Mouse (Mus musculus) lung, postnatal 14 days (tissue): Measurements from ENCODE around the gene Slc25a38.
"Not testable (repeated sequence)": the region's sequence is repeated elsewhere in the genome, so short reads cannot be mapped to it uniquely, and the experiment has no call there.

Experiments used
- DNase-seq: peaks from one replicate; pipeline ENCODE4 v3.0.0; 2021

Gene Slc25a38

DNA sequence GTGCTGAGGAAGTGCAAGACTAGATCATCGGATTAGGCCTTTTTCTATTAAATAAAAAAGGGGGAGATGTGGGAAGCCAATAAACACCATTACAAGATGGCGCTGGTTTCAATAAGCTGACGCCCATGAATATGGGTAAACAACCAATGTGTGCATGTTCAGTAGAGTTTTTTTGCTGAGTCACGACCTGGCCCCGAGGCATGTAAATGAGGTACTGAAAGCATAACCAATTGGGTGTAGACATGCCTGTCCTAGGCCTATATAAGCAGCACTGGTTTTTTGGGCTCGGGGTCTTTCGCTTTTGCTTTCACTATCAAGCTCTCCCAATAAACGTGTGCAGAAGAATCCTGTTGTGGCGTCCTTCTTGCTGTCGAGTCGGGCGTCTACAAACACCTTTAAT is 1.2 kb upstream of the Slc25a38 start:
- DNase-seq: not testable (repeated sequence)

- DNase-seq: no peak
Measured at GRCm38 (mm10) chr9:120111156-120111945, 1.2 kb downstream of the Slc25a38 start.

GRCm38 (mm10) chr9:120112472-120112871 is 2.3 kb downstream of the Slc25a38 start:
- no peak for DNase-seq

DNA sequence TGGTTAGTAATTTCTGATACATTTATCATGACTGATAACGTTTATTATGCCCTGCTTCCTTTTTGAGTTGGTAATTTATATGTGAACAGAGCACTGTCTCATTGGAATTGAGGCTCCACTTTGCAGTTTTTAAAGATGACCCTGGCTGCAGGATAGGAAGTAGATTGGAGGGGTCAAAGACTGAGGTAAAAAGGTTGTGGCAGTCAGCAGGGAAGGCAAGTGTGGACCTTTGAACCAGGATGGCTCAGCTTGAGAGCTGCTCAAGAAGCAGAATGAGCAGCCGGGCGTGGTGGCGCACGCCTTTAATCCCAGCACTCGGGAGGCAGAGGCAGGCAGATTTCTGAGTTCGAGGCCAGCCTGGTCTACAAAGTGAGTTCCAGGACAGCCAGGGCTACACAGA is 3.3 kb downstream of the Slc25a38 start:
- no peak for DNase-seq

DNA sequence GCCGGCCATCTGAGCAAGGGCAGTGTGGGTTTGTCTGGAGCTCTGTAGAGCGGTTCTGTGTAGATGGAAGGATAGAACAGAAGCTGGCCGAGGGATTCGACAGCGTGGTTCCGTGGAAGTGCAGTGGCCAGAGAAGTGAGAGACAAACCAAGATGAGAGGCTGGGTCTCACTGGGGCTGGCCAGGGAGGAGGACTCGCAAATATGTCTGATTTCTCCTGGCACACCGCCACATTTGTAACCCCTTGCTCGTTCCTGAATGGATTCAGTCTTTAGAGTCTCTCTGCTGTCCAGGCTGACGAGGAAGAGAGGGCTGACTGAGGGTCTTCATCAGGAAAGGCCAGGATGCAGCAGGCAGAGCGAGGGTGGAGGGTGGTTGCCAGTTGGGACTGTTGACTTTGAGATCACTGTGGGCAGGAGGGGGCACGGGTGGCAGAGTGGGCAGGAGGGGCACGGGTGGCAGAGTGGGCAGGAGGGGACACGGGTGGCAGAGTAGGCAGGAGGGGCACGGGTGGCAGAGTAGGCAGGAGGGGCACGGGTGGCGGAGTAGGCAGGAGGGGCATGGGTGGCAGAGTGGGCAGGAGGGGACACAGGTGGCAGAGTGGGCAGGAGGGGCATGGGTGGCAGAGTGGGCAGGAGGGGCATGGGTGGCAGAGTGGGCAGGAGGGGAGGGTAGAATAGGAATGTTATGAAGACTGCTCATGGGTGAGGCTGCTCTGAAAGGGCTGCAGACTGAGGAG is 4.0 kb downstream of the Slc25a38 start:
- DNase-seq: no peak

DNA sequence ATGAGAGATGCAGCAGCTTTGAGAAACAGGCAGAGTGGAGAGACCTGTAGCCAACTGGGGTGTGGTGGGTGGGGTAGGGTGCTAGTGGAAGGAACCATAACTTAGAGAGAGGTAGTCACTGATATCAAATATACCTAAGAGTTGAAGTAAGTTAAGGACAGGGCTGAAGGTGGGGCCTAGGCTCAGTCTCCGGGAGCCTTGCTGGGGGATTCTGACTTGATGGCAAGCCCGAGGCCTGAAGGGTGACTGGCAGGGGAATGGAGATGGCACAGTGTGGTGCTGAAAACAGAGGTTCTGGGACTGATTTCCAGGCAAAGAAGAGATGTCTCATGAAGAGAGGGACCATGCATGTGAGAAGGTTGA is 4.6 kb downstream of the Slc25a38 start:
- no peak for DNase-seq

DNA sequence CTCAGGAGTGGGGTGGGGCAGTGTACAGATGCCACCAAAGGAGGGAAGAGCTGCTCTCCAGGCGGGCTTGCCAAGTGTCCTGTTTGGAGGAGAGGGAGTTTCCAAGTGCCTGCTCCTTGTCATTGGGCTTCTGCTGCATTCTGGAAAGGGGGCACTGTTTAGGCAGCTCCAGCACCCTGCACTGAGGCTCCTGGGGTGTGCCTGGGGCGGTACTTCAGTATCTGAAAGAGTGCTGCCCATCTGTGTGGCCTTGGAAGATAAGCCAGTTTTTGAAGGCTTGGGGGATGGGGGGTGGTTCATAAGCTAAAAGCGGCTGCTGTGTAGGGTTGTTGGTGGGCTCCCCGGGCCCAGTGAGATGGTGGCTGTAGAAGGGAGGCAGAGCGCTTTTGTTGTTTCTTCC is 5.4 kb downstream of the Slc25a38 start:
- DNase-seq: no peak

DNA sequence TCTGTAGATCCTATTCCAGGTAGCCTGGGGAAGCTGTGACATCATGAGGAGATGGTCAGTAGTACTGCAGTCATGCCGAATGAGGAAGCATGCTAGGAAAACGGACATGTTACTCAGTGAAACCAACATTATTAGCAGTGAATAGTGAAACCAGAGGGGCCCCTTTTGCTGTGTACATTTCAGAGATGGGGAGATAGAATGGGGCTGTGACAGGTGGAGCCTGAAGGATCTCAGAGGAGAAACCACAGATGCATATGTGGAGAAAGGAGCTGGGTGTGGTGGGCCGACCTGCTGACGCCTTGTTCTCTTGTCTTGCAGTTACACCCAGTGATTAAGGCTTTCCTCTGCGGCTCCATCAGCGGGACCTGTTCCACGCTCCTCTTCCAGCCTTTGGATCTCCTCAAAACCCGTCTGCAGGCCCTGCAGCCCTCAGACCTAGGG is 6.0 kb downstream of the Slc25a38 start:
- DNase-seq: no peak

- DNase-seq: no peak
Measured at GRCm38 (mm10) chr9:120118212-120118611, 8.0 kb downstream of the Slc25a38 start.

- no peak for DNase-seq
Measured at GRCm38 (mm10) chr9:120120503-120120902, 10.3 kb downstream of the Slc25a38 start.

GRCm38 (mm10) chr9:120126868-120127267 is 16.7 kb downstream of the Slc25a38 start:
- no peak for DNase-seq

DNA sequence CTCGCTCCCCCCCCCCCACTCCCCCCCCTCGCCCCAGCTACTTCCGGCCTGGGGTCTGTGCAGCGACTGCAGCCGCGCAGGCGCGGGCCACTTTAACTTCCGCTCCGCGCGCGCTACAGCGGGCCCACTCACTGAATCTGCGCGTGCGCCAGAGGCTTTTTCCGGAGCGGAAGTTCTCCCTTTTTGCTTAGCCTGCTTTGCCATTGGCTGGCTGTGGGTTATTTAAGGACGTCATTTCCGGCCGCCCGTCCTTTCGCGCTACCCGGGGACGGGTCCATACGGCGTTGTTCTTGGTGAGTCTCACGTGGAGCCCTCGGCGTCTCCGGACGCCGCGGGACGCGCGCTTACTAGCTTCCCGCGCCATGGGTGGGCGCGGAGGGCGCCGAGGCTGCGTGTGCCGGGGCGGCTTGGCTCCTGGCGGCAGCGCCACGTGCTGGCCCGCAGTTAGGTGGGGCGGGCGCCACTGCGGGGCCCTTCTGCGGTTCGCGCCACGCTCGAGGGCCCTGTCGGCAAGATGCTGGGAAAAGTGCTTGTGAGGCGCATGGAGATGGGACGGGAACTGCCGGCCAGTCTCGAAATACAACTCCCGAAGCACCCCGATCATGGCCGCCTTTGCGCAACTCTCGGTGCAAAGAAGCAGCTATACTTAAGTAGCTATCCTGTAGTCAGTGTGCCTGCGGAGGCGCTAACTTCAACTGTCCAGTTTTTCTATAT is 17.5 kb downstream of the Slc25a38 start, which contains the start of gene Rpsa:
Gene Rpsa, plus strand, starts transcription at position 152 of the 714 bp plus-strand sequence.
- peak; percentile 97 for DNase-seq

GRCm38 (mm10) chr9:120129276-120129675 is 19.1 kb downstream of the Slc25a38 start:
- no peak for DNase-seq

GRCm38 (mm10) chr9:120131784-120132288 is 21.7 kb downstream of the Slc25a38 start:
- DNase-seq: no peak

GRCm38 (mm10) chr9:120132980-120133754 is 23.0 kb downstream of the Slc25a38 start:
- DNase-seq: no peak

DNA sequence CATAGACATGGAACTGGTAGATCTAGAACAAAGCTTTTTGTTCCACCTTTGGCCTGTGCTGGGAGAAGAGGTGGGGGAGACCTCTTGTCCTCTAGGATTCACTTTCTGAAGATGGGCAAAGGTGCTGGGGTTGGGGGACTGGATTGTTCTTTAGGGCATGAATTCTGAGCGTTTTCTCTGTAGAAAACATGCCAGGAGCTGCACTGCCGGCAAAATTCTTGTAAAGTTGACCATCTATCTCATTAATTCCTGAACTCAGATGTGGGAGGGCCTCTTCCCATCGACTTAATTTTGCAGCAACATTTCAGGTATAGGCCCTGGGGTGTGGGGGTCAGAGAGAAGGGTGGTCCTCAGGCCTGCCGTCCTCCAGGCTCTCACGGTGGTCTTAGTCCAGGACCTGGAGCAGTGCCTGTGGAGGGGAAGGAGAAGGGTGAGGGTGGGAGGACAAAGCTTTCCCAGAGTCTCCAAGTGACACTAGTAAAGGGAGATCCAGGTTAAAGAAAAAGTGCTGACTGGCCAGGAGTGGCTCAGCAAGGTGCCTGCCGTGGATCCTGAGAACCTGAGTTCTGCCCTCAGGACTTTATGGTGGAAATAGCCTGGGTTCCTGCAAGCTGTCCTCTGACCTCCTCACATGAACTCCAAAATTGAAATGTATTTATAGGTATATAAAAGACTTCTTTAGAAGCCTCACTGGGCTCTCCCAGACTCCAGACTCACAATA is 23.7 kb downstream of the Slc25a38 start:
- no peak for DNase-seq

- DNase-seq: no peak
Measured at GRCm38 (mm10) chr9:120134529-120135160, 24.5 kb downstream of the Slc25a38 start.

- DNase-seq: no peak
Measured at GRCm38 (mm10) chr9:120135454-120135853, 25.3 kb downstream of the Slc25a38 start.

DNA sequence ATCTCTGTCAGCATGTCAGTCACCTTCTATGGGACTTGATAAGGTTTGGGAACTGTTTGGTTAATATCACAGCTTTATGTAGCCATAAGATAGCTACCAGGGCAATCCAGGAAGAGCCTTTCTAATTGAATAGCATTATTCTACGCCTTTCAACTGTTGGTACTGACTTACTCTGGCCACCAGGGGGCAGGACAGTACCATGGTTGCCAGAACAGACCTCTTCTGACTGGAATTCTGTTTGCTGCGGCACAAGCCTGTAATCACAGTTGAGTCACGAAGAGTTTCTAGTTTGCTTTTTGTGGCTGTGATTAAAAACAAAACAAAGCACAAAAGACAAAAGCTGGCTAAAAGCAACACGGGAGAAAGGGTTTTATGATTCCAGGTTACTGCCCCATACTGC is 30.5 kb downstream of the Slc25a38 start:
- DNase-seq: peak; percentile 84

GRCm38 (mm10) chr9:120144474-120144873 is 34.3 kb downstream of the Slc25a38 start:
- no peak for DNase-seq

GRCm38 (mm10) chr9:120149222-120149828 is 39.2 kb downstream of the Slc25a38 start, which contains the start of gene Mobp:
Mobp (plus strand) TSS chr9:120149707.
- DNase-seq: no peak
